Mouse (Mus musculus) liver, embryonic 14.5 days (tissue): ENCODE data around the gene Magix.
"Not testable (repeated sequence)": the region's sequence is repeated elsewhere in the genome, so short reads cannot be mapped to it uniquely, and the experiment has no call there.

Experiments
- CTCF ChIP-seq: IDR thresholded peaks from 2 replicates; pipeline ENCODE4 v1.5.1; 2016; ENCODE audit warnings: antibody characterized with exemption, low read depth, control low read depth
- EP300 ChIP-seq: IDR thresholded peaks from 2 replicates; pipeline ENCODE4 v1.6.1; 2016; ENCODE audit warnings: antibody characterized with exemption, low read depth

DNA sequence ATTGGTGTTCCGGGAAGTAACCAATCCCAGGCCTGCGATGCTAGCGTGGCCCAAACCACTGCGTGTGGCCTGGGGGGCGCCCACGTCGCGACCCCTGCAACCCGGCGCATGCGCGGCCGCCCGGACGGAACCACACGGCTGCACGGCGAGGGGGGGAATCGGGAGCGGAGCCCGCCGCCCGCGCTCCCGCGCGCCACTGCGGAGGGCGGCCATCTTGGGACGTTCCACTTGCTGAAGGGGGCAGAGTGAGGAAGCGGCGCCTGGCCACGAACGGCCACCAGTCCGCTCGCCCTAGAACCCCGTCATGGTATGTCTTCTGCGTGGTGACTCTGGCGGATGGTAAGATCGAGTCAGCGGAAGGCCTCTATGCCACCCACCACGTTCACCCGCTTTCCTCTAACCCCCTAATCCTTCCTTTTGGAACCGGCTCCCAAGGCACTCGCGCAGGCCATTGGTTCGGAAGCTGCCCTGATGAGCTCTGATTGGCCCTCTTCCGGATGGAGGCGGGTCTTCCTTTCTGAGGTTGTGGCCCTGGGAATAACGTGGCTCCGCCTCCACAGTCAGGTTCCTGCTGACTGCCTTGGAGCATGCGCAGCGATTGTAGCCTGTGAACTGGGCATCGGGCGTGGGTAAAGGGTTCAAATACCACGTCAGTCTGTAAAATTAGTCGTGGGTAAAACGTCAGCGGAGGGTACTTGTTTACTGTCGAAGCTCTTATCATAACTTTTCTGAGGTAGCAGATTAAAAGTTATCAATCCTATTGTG is 33.3 kb upstream of the Magix start, which contains the start of gene Wdr45:
- TF ChIP-seq CTCF, EP300: not testable (repeated sequence)
